Mouse (Mus musculus): Measurements from ENCODE around the gene Tnfaip8l1.

GRCm38 (mm10) chr17:56133457-56134363 lies 28.6 kb upstream of the Tnfaip8l1 start:
- TF ChIP-seq CTCF (IDR thresholded peaks at IDR 0.05; ENCODE audit: low read depth, low read length) (no peak), GATA2 (IDR thresholded peaks at IDR 0.05; ENCODE audit: borderline replicate concordance, low read depth, low read length) (no peak), TAL1 (conservative IDR thresholded peaks at IDR 0.05; ENCODE audit: low read depth, low read length) (no peak), GATA1 (IDR thresholded peaks at IDR 0.05; ENCODE audit: borderline replicate concordance, low read length) (no peak), POLR2AphosphoS5 (IDR thresholded peaks at IDR 0.05; ENCODE audit: insufficient replicate concordance, low read depth, low read length) (no peak)

Data from G1E (cell line).